Mouse (Mus musculus): ENCODE data around the gene Tuba3b. TPM values are rescaled to one million over a fixed set of nuclear protein-coding genes. Genes with fewer than 3 reads are reported as not detected.

Tuba3b gene
- polyA plus RNA-seq, 1 experiment from 2014 or later, result not detected

- ATAC-seq (ENCODE audit: low FRiP score), result no peak
Observed at GRCm38 (mm10) chr6:145598794-145599555, 16.6 kb upstream of the Tuba3b start.

DNA sequence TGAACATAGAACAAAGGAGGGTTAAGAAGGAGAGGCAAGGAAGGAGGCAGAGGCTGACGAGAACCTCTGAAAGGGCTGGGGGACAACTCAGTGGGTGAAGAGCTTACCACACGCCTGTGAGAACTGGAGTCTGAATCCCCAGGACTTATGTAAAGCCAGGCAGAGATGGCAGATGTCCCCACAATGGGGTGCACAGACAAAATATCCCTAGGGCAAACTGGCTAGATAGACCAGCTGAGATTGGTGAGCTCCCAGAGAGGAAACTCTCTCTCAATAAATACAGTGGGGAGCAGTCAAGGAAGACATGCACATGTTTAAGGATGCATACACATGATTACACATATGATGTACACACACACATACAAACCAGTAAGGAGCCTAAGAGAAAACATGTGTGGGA is 11.4 kb upstream of the Tuba3b start:
- Histone ChIP-seq H3K4me3 (ENCODE audit: low read depth, low read length) (no peak overlapping the region), H3K27ac (ENCODE audit: low read depth, low read length) (no peak overlapping the region), H3K9ac (ENCODE audit: low read depth, low read length) (no peak overlapping the region), H3K27me3 (ENCODE audit: control insufficient read depth, insufficient read depth, low read length) (no peaks in the 10 kb centered on the region), H3K9me3 (ENCODE audit: control insufficient read depth, low read length) (no peaks in the 10 kb centered on the region), H3K4me1 (replicated peaks; ENCODE audit: control insufficient read depth, insufficient read depth, low read length) (no peaks in the 10 kb centered on the region), H3K4me2 (replicated peaks; ENCODE audit: low read depth, low read length) (no peak overlapping the region), H3K36me3 (ENCODE audit: control insufficient read depth, insufficient read depth, low read length) (no peaks in the 10 kb centered on the region)
- DNase-seq (ENCODE audit: low spot score) (no peak), ATAC-seq (ENCODE audit: low FRiP score) (no peak)
- WGBS, result 45% methylated on average over 2 of the region's 2 CpGs

More at GRCm38 (mm10) chr6:145598794-145599555, 16.6 kb upstream of the Tuba3b start:
- Histone ChIP-seq H3K27me3 (ENCODE audit: control insufficient read depth, insufficient read depth, low read length) (no peaks in the 10 kb centered on the region), H3K36me3 (ENCODE audit: control insufficient read depth, insufficient read depth, low read length) (no peaks in the 10 kb centered on the region), H3K9me3 (ENCODE audit: control insufficient read depth, low read length) (no peaks in the 10 kb centered on the region), H3K27ac (ENCODE audit: low read depth, low read length) (no peak overlapping the region), H3K4me2 (replicated peaks; ENCODE audit: low read depth, low read length) (no peak overlapping the region), H3K4me1 (replicated peaks; ENCODE audit: control insufficient read depth, insufficient read depth, low read length) (no peaks in the 10 kb centered on the region), H3K4me3 (ENCODE audit: low read depth, low read length) (no peak overlapping the region), H3K9ac (ENCODE audit: low read depth, low read length) (no peak overlapping the region)
- 68% methylated on average over 11 of the region's 11 CpGs for WGBS
- DNase-seq (ENCODE audit: low spot score), result no peak

DNA sequence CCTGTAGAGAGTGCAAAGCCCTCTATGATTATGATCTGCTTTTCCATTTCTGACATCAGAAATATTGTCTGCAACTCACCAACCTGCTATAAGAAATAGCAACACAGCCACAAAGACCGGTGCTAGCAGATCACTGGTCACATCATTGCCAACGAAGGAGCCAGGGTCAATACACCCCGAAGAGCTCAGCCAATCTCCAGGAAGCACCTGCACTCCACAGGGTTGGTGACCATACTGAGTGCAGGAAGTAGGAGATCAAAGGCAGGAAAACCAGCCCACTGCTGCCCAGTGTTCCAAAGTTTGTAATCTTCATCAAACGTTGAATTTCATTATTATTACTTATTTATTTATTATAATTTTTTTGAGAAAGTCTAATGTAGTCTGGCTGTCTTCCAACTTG is 10.9 kb upstream of the Tuba3b start:
- 79% methylated on average over 4 of the region's 4 CpGs for WGBS
- no peak for ATAC-seq (ENCODE audit: low FRiP score)

DNA sequence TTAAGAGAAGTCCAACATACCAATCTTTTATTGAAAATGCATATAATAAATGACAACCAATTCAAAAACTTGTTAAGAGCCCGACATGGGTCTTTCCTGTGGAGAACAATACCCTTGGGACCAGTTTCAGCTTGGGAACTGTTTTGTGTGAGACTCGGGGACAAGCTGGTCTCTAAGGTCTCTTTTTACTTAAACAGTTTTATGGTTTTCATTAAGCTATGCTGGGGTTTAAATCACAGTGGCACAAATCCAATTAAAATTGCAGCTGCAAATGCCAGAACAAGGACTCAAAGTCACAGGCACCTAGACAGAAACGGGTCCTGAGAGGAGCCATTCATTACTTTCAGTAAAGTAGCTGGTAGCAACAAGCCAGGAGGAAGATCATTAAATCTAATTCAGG is 10.4 kb upstream of the Tuba3b start:
- Histone ChIP-seq H3K27me3 (ENCODE audit: control insufficient read depth, insufficient read depth, low read length) (no peaks in the 10 kb centered on the region), H3K9me3 (ENCODE audit: control insufficient read depth, low read length) (no peaks in the 10 kb centered on the region), H3K4me1 (replicated peaks; ENCODE audit: control insufficient read depth, insufficient read depth, low read length) (no peaks in the 10 kb centered on the region), H3K27ac (ENCODE audit: low read depth, low read length) (no peak overlapping the region), H3K36me3 (ENCODE audit: control insufficient read depth, insufficient read depth, low read length) (no peaks in the 10 kb centered on the region), H3K9ac (ENCODE audit: low read depth, low read length) (no peak overlapping the region), H3K4me3 (ENCODE audit: low read depth, low read length) (no peak overlapping the region), H3K4me2 (replicated peaks; ENCODE audit: low read depth, low read length) (no peak overlapping the region)
- DNase-seq (ENCODE audit: low spot score), result no peak
- ATAC-seq (ENCODE audit: low FRiP score), result no peak
- 59% methylated on average over 3 of the region's 3 CpGs for WGBS

More for the DNA sequence above, 10.9 kb upstream of the Tuba3b start:
- H3K27me3 ChIP-seq (ENCODE audit: control insufficient read depth, insufficient read depth, low read length), result no peaks in the 10 kb centered on the region
- no peak overlapping the region for H3K4me2 ChIP-seq (replicated peaks; ENCODE audit: low read depth, low read length)
- H3K9ac ChIP-seq (ENCODE audit: low read depth, low read length), result no peak overlapping the region
- H3K4me3 ChIP-seq (ENCODE audit: low read depth, low read length), result no peak overlapping the region
- DNase-seq (ENCODE audit: low spot score), result no peak
- H3K36me3 ChIP-seq (ENCODE audit: control insufficient read depth, insufficient read depth, low read length), result no peaks in the 10 kb centered on the region
- H3K4me1 ChIP-seq (replicated peaks; ENCODE audit: control insufficient read depth, insufficient read depth, low read length), result no peaks in the 10 kb centered on the region
- no peak overlapping the region for H3K27ac ChIP-seq (ENCODE audit: low read depth, low read length)
- H3K9me3 ChIP-seq (ENCODE audit: control insufficient read depth, low read length), result no peaks in the 10 kb centered on the region

DNA sequence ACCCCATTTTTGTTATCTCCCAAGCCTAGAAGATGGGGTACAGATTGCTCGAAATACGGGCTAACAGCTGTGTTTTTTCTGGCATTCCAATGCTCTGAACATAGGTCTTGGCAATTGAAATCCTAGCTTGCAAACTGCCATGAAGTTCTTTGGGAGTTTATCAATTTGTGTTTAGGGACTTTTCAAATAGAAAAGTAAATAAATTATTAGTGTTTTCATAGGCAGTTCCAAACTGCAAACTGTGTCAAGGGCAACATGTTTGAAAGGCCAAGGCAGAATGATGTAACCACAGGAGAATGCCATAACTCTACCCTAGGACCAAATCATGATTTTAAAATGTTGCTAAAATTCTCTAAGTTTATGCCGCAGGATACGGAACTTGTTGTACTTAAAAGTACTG is 7.8 kb upstream of the Tuba3b start:
- Histone ChIP-seq H3K27ac (ENCODE audit: low read depth, low read length) (no peak overlapping the region), H3K9ac (ENCODE audit: low read depth, low read length) (no peak overlapping the region), H3K36me3 (ENCODE audit: control insufficient read depth, insufficient read depth, low read length) (no peaks in the 10 kb centered on the region), H3K4me1 (replicated peaks; ENCODE audit: control insufficient read depth, insufficient read depth, low read length) (no peaks in the 10 kb centered on the region), H3K27me3 (ENCODE audit: control insufficient read depth, insufficient read depth, low read length) (no peaks in the 10 kb centered on the region), H3K4me2 (replicated peaks; ENCODE audit: low read depth, low read length) (no peak overlapping the region), H3K4me3 (ENCODE audit: low read depth, low read length) (no peak overlapping the region), H3K9me3 (ENCODE audit: control insufficient read depth, low read length) (no peaks in the 10 kb centered on the region)
- DNase-seq (ENCODE audit: low spot score) (no peak), ATAC-seq (ENCODE audit: low FRiP score) (no peak)
- 90% methylated on average over 4 of the region's 4 CpGs for WGBS

- WGBS, result 83% methylated on average over 5 of the region's 5 CpGs
- Histone ChIP-seq H3K4me3 (ENCODE audit: low read depth, low read length) (no peak overlapping the region), H3K36me3 (ENCODE audit: control insufficient read depth, insufficient read depth, low read length) (no peaks in the 10 kb centered on the region), H3K4me2 (replicated peaks; ENCODE audit: low read depth, low read length) (no peak overlapping the region), H3K9me3 (ENCODE audit: control insufficient read depth, low read length) (no peaks in the 10 kb centered on the region), H3K27me3 (ENCODE audit: control insufficient read depth, insufficient read depth, low read length) (no peaks in the 10 kb centered on the region), H3K9ac (ENCODE audit: low read depth, low read length) (no peak overlapping the region), H3K27ac (ENCODE audit: low read depth, low read length) (no peak overlapping the region), H3K4me1 (replicated peaks; ENCODE audit: control insufficient read depth, insufficient read depth, low read length) (no peaks in the 10 kb centered on the region)
- ATAC-seq (ENCODE audit: low FRiP score), result no peak
- no peak for DNase-seq (ENCODE audit: low spot score)
Observed at GRCm38 (mm10) chr6:145608693-145609092, 6.9 kb upstream of the Tuba3b start.

DNA sequence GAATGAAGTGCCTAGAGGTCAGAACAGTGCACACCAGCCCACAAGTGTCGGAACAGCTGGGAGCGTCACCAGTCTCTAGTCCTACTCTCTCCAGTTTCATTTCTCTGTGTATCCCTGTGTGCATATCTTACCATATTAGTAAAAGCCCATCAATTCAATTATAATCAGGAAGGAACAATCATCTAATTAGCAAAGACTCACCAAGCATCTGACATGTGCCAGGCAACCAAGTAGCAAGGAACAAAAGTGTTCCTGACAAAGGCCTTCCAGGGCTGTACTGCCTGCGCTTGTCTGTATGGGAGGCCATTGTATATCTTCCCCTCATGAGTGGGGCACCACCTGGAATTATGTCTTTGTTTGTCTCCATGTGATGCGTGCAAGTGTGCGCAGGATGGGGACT is 4.7 kb upstream of the Tuba3b start:
- WGBS, result 86% methylated on average over 5 of the region's 5 CpGs
- no peak overlapping the region for H3K4me2 ChIP-seq (replicated peaks; ENCODE audit: low read depth, low read length)
- no peaks in the 10 kb centered on the region for H3K27me3 ChIP-seq (ENCODE audit: control insufficient read depth, insufficient read depth, low read length)
- no peak overlapping the region for H3K4me3 ChIP-seq (ENCODE audit: low read depth, low read length)
- no peak overlapping the region for H3K9ac ChIP-seq (ENCODE audit: low read depth, low read length)
- ATAC-seq (ENCODE audit: low FRiP score), result no peak
- H3K27ac ChIP-seq (ENCODE audit: low read depth, low read length), result no peak overlapping the region
- no peaks in the 10 kb centered on the region for H3K36me3 ChIP-seq (ENCODE audit: control insufficient read depth, insufficient read depth, low read length)
- no peak for DNase-seq (ENCODE audit: low spot score)
- H3K4me1 ChIP-seq (replicated peaks; ENCODE audit: control insufficient read depth, insufficient read depth, low read length), result no peaks in the 10 kb centered on the region
- H3K9me3 ChIP-seq (ENCODE audit: control insufficient read depth, low read length), result no peaks in the 10 kb centered on the region

DNA sequence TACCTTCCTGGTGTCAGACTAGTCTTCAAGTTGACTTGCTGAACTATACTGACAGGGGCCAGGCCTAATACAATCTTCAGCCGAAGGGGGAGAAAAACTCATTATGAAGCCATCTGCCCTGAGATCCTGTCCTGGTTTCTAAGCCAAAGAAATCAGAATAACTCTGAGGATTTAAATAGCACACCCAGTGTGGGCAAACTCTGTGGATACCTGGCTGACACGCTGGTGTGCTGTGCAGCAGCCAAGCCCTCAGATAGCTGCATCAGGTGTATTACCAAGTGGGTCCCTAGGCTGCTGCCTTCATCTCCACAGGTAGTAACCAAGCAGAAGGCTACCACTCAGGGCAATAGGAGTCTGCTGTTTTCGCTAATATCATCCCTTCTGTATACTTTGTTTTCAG is 2.9 kb upstream of the Tuba3b start:
- ATAC-seq (ENCODE audit: low FRiP score), result no peak
- Histone ChIP-seq H3K4me3 (ENCODE audit: low read depth, low read length) (no peak overlapping the region), H3K36me3 (ENCODE audit: control insufficient read depth, insufficient read depth, low read length) (no peaks in the 10 kb centered on the region), H3K27ac (ENCODE audit: low read depth, low read length) (no peak overlapping the region), H3K9me3 (ENCODE audit: control insufficient read depth, low read length) (no peaks in the 10 kb centered on the region), H3K9ac (ENCODE audit: low read depth, low read length) (no peak overlapping the region), H3K4me2 (replicated peaks; ENCODE audit: low read depth, low read length) (no peak overlapping the region), H3K4me1 (replicated peaks; ENCODE audit: control insufficient read depth, insufficient read depth, low read length) (no peaks in the 10 kb centered on the region), H3K27me3 (ENCODE audit: control insufficient read depth, insufficient read depth, low read length) (no peaks in the 10 kb centered on the region)
- 91% methylated on average over 3 of the region's 3 CpGs for WGBS
- no peak for DNase-seq (ENCODE audit: low spot score)

- no peak for DNase-seq (ENCODE audit: low spot score)
- 88% methylated on average over 7 of the region's 7 CpGs for WGBS
- no peak for ATAC-seq (ENCODE audit: low FRiP score)
Observed at GRCm38 (mm10) chr6:145614219-145614618, 1.3 kb upstream of the Tuba3b start, which contains the start of gene Lmntd1. Lmntd1 (minus strand) TSS chr6:145614319.

More at GRCm38 (mm10) chr6:145614219-145614618, 1.3 kb upstream of the Tuba3b start, which contains the start of gene Lmntd1:
- Histone ChIP-seq H3K4me3 (ENCODE audit: low read depth, low read length) (no peak within 1 kb of the TSS), H3K4me2 (replicated peaks; ENCODE audit: low read depth, low read length) (no peak within 1 kb of the TSS), H3K9ac (ENCODE audit: low read depth, low read length) (no peak within 1 kb of the TSS), H3K9me3 (ENCODE audit: control insufficient read depth, low read length) (no peaks in the 10 kb centered on the region), H3K27me3 (ENCODE audit: control insufficient read depth, insufficient read depth, low read length) (no peaks in the 10 kb centered on the region), H3K27ac (ENCODE audit: low read depth, low read length) (no peak within 1 kb of the TSS), H3K4me1 (replicated peaks; ENCODE audit: control insufficient read depth, insufficient read depth, low read length) (no peaks in the 10 kb centered on the region), H3K36me3 (ENCODE audit: control insufficient read depth, insufficient read depth, low read length) (no peaks in the 10 kb centered on the region)
